ENCODE assay signal across 20 mouse cellular contexts in genomic region chr1:171961704-171962103, GRCm38 (mm10). TPM values are rescaled to one million over a fixed set of nuclear protein-coding genes. Genes with fewer than 3 reads are reported as not detected.
DNase-seq lines count a peak whose midpoint lies in the region; ATAC-seq and TF ChIP-seq lines count a peak whose summit lies in the region.
"Had no signal": no experiment of that assay in that cellular context is flagged by ENCODE, and none has a peak within 500 bp of the region (broad histone marks: within the 10 kb centered on the region; RNA-seq: fewer than 3 reads in every experiment).

No protein-coding gene starts in this region.

- no peak overlapping the region for H3K9ac ChIP-seq in midbrain, embryonic 11.5 days (ENCODE audit: low read length)
- no peak overlapping the region for H3K9ac ChIP-seq in midbrain, embryonic 14.5 days (replicated peaks; ENCODE audit: low read length)
- H3K9ac ChIP-seq in hindbrain, postnatal 0 days (replicated peaks; ENCODE audit: low read length): no peak overlapping the region
- H3K9ac ChIP-seq: embryonic facial prominence, embryonic 13.5 days; forebrain, embryonic 12.5 days; forebrain, postnatal 0 days; heart, embryonic 15.5 days; hindbrain, embryonic 12.5 days had no signal

- peak; percentile 59 for DNase-seq in midbrain, embryonic 11.5 days (ENCODE audit: low spot score, missing footprints)
- DNase-seq in midbrain, embryonic 14.5 days: no peak
- DNase-seq in thymus, postnatal 0 days (ENCODE audit: low spot score): peak; percentile 83
- peak; percentile 67 for DNase-seq in thymus, postnatal 25 days
- no peak for DNase-seq in hindbrain, postnatal 0 days (ENCODE audit: low spot score)
- no peak for DNase-seq in lung, postnatal 36 days
- DNase-seq: adrenal gland, adult 2 months; adrenal gland, postnatal 25 days; cerebellum, adult 18-20 months; cerebellum, adult 9-11 months; cerebellum, postnatal 36 days; forebrain, postnatal 0 days; gastrocnemius, postnatal 14 days; heart, postnatal 36 days had no signal

- H3K27me3 ChIP-seq in midbrain, embryonic 11.5 days (ENCODE audit: control insufficient read depth, insufficient read depth, low read length): no peaks in the 10 kb centered on the region
- H3K27me3 ChIP-seq in midbrain, embryonic 14.5 days (ENCODE audit: control insufficient read depth, insufficient read depth, low read length): no peaks in the 10 kb centered on the region
- no peaks in the 10 kb centered on the region for H3K27me3 ChIP-seq in hindbrain, postnatal 0 days (ENCODE audit: insufficient read depth, low read length)
- H3K27me3 ChIP-seq: embryonic facial prominence, embryonic 13.5 days; forebrain, embryonic 12.5 days; heart, embryonic 15.5 days; hindbrain, embryonic 12.5 days had no signal

- no peak overlapping the region for H3K4me2 ChIP-seq in midbrain, embryonic 11.5 days
- H3K4me2 ChIP-seq in midbrain, embryonic 14.5 days (ENCODE audit: low read length): no peak overlapping the region
- H3K4me2 ChIP-seq in hindbrain, postnatal 0 days (ENCODE audit: low read depth, low read length): no peak overlapping the region
- H3K4me2 ChIP-seq: embryonic facial prominence, embryonic 13.5 days; forebrain, embryonic 12.5 days; heart, embryonic 15.5 days; hindbrain, embryonic 12.5 days had no signal

- H3K4me3 ChIP-seq in midbrain, embryonic 11.5 days (ENCODE audit: low read depth, low read length): no peak overlapping the region
- no peak overlapping the region for H3K4me3 ChIP-seq in midbrain, embryonic 14.5 days (replicated peaks; ENCODE audit: low read depth, low read length)
- H3K4me3 ChIP-seq in hindbrain, postnatal 0 days (ENCODE audit: low read length): no peak overlapping the region
- H3K4me3 ChIP-seq: embryonic facial prominence, embryonic 13.5 days; forebrain, embryonic 12.5 days; heart, embryonic 15.5 days; hindbrain, embryonic 12.5 days had no signal

- H3K9me3 ChIP-seq in midbrain, embryonic 11.5 days (ENCODE audit: control insufficient read depth, low read length): no peaks in the 10 kb centered on the region
- no peaks in the 10 kb centered on the region for H3K9me3 ChIP-seq in midbrain, embryonic 14.5 days (ENCODE audit: control insufficient read depth, low read length)
- no peaks in the 10 kb centered on the region for H3K9me3 ChIP-seq in hindbrain, postnatal 0 days (ENCODE audit: low read length)
- H3K9me3 ChIP-seq: embryonic facial prominence, embryonic 13.5 days; forebrain, embryonic 12.5 days; heart, embryonic 15.5 days; hindbrain, embryonic 12.5 days had no signal

- no peak for TF ChIP-seq CTCF in hindbrain, postnatal 0 days (IDR thresholded peaks at IDR 0.05; ENCODE audit: low read depth)

- H3K27ac ChIP-seq in midbrain, embryonic 11.5 days (ENCODE audit: low read depth, low read length): no peak overlapping the region
- no peak overlapping the region for H3K27ac ChIP-seq in midbrain, embryonic 14.5 days (replicated peaks; ENCODE audit: low read depth, low read length)
- H3K27ac ChIP-seq in hindbrain, postnatal 0 days: no peak overlapping the region
- H3K27ac ChIP-seq: embryonic facial prominence, embryonic 13.5 days; forebrain, embryonic 12.5 days; heart, embryonic 15.5 days; hindbrain, embryonic 12.5 days had no signal

- ATAC-seq in midbrain, embryonic 11.5 days (ENCODE audit: low FRiP score): no peak
- ATAC-seq in midbrain, embryonic 14.5 days (ENCODE audit: low FRiP score, low TSS enrichment): no peak
- no peak for ATAC-seq in hindbrain, postnatal 0 days
- ATAC-seq: forebrain, postnatal 0 days; hindbrain, embryonic 16.5 days had no signal

- 90% methylated on average over 6 of the region's 6 CpGs for WGBS in midbrain, embryonic 11.5 days
- 93% methylated on average over 6 of the region's 6 CpGs for WGBS in midbrain, embryonic 14.5 days
- 87% methylated on average over 6 of the region's 6 CpGs for WGBS in hindbrain, postnatal 0 days

- no peaks in the 10 kb centered on the region for H3K4me1 ChIP-seq in midbrain, embryonic 11.5 days (ENCODE audit: control insufficient read depth, insufficient read depth, low read length)
- H3K4me1 ChIP-seq in midbrain, embryonic 14.5 days (ENCODE audit: control insufficient read depth, insufficient read depth, low read length): no peaks in the 10 kb centered on the region
- H3K4me1 ChIP-seq in hindbrain, postnatal 0 days (ENCODE audit: insufficient read depth, low read length): no peaks in the 10 kb centered on the region
- H3K4me1 ChIP-seq: embryonic facial prominence, embryonic 13.5 days; forebrain, embryonic 12.5 days; heart, embryonic 15.5 days; hindbrain, embryonic 12.5 days had no signal

- no peaks in the 10 kb centered on the region for H3K36me3 ChIP-seq in midbrain, embryonic 11.5 days (ENCODE audit: control insufficient read depth, insufficient read depth, low read length)
- H3K36me3 ChIP-seq in midbrain, embryonic 14.5 days (ENCODE audit: control insufficient read depth, insufficient read depth, low read length): no peaks in the 10 kb centered on the region
- H3K36me3 ChIP-seq in hindbrain, postnatal 0 days (ENCODE audit: insufficient read depth, low read length): no peaks in the 10 kb centered on the region
- H3K36me3 ChIP-seq: embryonic facial prominence, embryonic 13.5 days; forebrain, embryonic 12.5 days; heart, embryonic 15.5 days; hindbrain, embryonic 12.5 days had no signal

RNA-seq across cellular contexts. Expression of gene Slamf6, which starts 44.4 kb away (rescaled TPM):
- polyA plus RNA-seq in midbrain, embryonic 11.5 days (2014; fragmentation: Nextera tagmentation; extraction: Ambion mirVana): not detected in 2 replicates
- not detected in 2 replicates for polyA plus RNA-seq in midbrain, embryonic 14.5 days (2014; fragmentation: Nextera tagmentation; extraction: Ambion mirVana)
- 228 and 249 TPM in 2 replicates for polyA plus RNA-seq in thymus, postnatal 0 days (2015; fragmentation: Nextera tagmentation; extraction: Ambion mirVana)
- total RNA-seq in hindbrain, postnatal 0 days (2014; rRNA removed): 0.42 TPM in 1 of 2 replicates, not detected in the other
- polyA plus RNA-seq in hindbrain, postnatal 0 days (2015; fragmentation: Nextera tagmentation; extraction: Ambion mirVana): 0.15 TPM in 1 of 2 replicates, not detected in the other
- total RNA-seq: forebrain, postnatal 0 days; gastrocnemius, adult 18-20 months had no signal
- polyA plus RNA-seq: forebrain, embryonic 12.5 days; hindbrain, embryonic 16.5 days had no signal

Comparison
In these comparisons a context has a peak if more than half of its experiments do, and no peak if none do; other contexts are left out.
1. DNase-seq: peak in midbrain, embryonic 11.5 days (single experiment), thymus, postnatal 0 days (single experiment) and thymus, postnatal 25 days (single experiment); none in midbrain, embryonic 14.5 days (single experiment), hindbrain, postnatal 0 days (single experiment) and lung, postnatal 36 days (single experiment).
2. RNA of gene Slamf6, which starts 44.4 kb away (polyA plus RNA-seq): 228 to 249 TPM in thymus, postnatal 0 days; 0.15 TPM in hindbrain, postnatal 0 days, not detected in midbrain, embryonic 11.5 days and not detected in midbrain, embryonic 14.5 days; every median in the first group is over 100 times any median in the second.